Mouse (Mus musculus): ENCODE data around the gene Tmem201.

DNA sequence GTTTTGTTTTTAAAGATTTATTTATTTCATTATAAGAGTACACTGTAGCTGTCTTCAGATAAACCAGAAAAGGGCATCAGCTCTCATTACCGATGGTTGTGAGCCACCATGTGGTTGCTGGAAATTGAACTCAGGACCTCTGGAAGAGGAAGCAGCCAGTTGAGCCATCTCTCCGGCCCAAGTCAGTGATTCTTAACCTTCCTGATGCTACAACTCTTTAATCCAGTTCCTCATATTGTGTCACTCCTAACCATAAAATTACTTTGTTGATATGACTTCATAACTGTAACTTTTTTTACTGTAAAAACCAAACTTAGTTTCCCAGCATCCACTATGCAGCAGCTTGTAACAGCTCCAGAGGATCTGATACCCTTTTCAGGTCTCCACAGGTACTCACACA, 25.5 kb upstream of the Tmem201 start:
- TF ChIP-seq MAFK (IDR thresholded peaks at IDR 0.05; ENCODE audit: insufficient replicate concordance, low read length) (no peak), MEF2A (IDR thresholded peaks at IDR 0.05; ENCODE audit: borderline replicate concordance, low read depth, low read length) (no peak), HCFC1 (IDR thresholded peaks at IDR 0.05; ENCODE audit: low read depth, low read length) (no peak), POLR2A (IDR thresholded peaks at IDR 0.05; ENCODE audit: low read depth, low read length) (no peak), USF2 (conservative IDR thresholded peaks at IDR 0.05; ENCODE audit: low read depth, low read length) (no peak)
